24 mouse cellular contexts compared by ENCODE assay signal in the genomic region with DNA sequence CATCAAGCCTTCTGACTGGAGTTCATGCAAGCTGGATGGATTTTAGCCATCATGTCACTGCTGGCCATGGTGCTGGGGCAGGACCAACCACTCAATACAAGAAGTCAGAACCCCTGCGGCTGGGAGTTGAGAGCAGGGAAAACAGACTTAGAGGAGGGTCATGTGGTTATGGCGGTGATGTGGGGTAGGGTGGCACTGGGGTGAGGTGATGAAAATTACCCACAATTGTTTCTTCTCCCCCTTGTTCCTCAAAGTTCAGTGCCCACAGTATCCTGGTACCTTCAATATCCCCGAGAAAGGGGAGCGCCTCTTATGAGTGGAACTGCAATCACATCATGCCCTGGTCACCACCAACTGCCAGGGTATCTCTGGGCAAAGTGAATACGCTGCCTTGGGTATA.
DNase-seq lines count a peak whose midpoint lies in the region; ATAC-seq and TF ChIP-seq lines count a peak whose summit lies in the region.
"Had no signal": no experiment of that assay in that cellular context is flagged by ENCODE, and none has a peak within 500 bp of the region (broad histone marks: within the 10 kb centered on the region; RNA-seq: fewer than 3 reads in every experiment).

No protein-coding gene starts in this region.

- WGBS in liver, postnatal 0 days (ENCODE audit: insufficient replicate concordance): 78% methylated on average over 5 of the region's 5 CpGs
- WGBS in bone marrow, adult 2 months: 39% methylated on average over 5 of the region's 5 CpGs
- 89% methylated on average over 5 of the region's 5 CpGs for WGBS in olfactory bulb, adult 2 months

- H3K4me1 ChIP-seq in liver, postnatal 0 days (ENCODE audit: insufficient read depth): peaks cover 7% of the 10 kb centered on the region
- H3K4me1 ChIP-seq in bone marrow, adult 2 months (ENCODE audit: control insufficient read depth, insufficient read depth, low read length): peaks cover 18% of the 10 kb centered on the region; the same call in 1 of the 2 replicates
- peaks cover 56% of the 10 kb centered on the region for H3K4me1 ChIP-seq in olfactory bulb, adult 2 months (ENCODE audit: control insufficient read depth, insufficient read depth, low read length)

- no peak for ATAC-seq in liver, postnatal 0 days
- peak; percentile 64 for ATAC-seq in granulocyte monocyte progenitor cell, adult 5-6 weeks (replicated peaks; ENCODE audit: poor library complexity, severe bottlenecking)
- ATAC-seq: CD4-positive, CD25-positive, alpha-beta regulatory T cell, adult 4 months had no signal

- H3K36me3 ChIP-seq in liver, postnatal 0 days (replicated peaks; ENCODE audit: insufficient read depth, low read length): no peaks in the 10 kb centered on the region
- H3K36me3 ChIP-seq: embryonic facial prominence, embryonic 10.5 days; embryonic facial prominence, embryonic 13.5 days; forebrain, embryonic 12.5 days; forebrain, embryonic 15.5 days; heart, embryonic 10.5 days; heart, embryonic 13.5 days; hindbrain, embryonic 12.5 days; hindbrain, embryonic 15.5 days had no signal

- no peak overlapping the region for H3K9ac ChIP-seq in liver, postnatal 0 days (replicated peaks)
- H3K9ac ChIP-seq: embryonic facial prominence, embryonic 13.5 days; forebrain, embryonic 12.5 days; forebrain, embryonic 15.5 days; heart, embryonic 13.5 days; hindbrain, embryonic 12.5 days; hindbrain, embryonic 15.5 days had no signal

- H3K4me2 ChIP-seq in liver, postnatal 0 days (ENCODE audit: low read depth, low read length): no peak overlapping the region
- H3K4me2 ChIP-seq: embryonic facial prominence, embryonic 13.5 days; forebrain, embryonic 12.5 days; forebrain, embryonic 15.5 days; heart, embryonic 13.5 days; hindbrain, embryonic 12.5 days; hindbrain, embryonic 15.5 days had no signal

- H3K27me3 ChIP-seq in liver, postnatal 0 days (ENCODE audit: insufficient read depth, low read length): no peaks in the 10 kb centered on the region
- H3K27me3 ChIP-seq: embryonic facial prominence, embryonic 13.5 days; forebrain, embryonic 12.5 days; forebrain, embryonic 15.5 days; heart, embryonic 13.5 days; hindbrain, embryonic 12.5 days; hindbrain, embryonic 15.5 days had no signal

- no peak overlapping the region for H3K4me3 ChIP-seq in liver, postnatal 0 days (ENCODE audit: low read depth, low read length)
- H3K4me3 ChIP-seq in bone marrow, adult 2 months (replicated peaks; ENCODE audit: control insufficient read depth, low read depth, low read length): no peak overlapping the region
- no peak overlapping the region for H3K4me3 ChIP-seq in olfactory bulb, adult 2 months (ENCODE audit: insufficient read depth, low read depth, low read length)
- H3K4me3 ChIP-seq: embryonic facial prominence, embryonic 10.5 days; embryonic facial prominence, embryonic 13.5 days; erythroblast, embryonic 14.5 days; forebrain, embryonic 12.5 days; forebrain, embryonic 15.5 days; heart, adult 2 months; heart, embryonic 10.5 days; heart, embryonic 13.5 days; hindbrain, embryonic 12.5 days; hindbrain, embryonic 15.5 days had no signal

- TF ChIP-seq POLR2A in bone marrow, adult 2 months (IDR thresholded peaks at IDR 0.05; ENCODE audit: borderline replicate concordance, control insufficient read depth, low read depth, low read length): no peak
- TF ChIP-seq POLR2A in olfactory bulb, adult 2 months (IDR thresholded peaks at IDR 0.05; ENCODE audit: insufficient read depth, low read depth, low read length): no peak

- no peaks in the 10 kb centered on the region for H3K9me3 ChIP-seq in liver, postnatal 0 days (ENCODE audit: low read length)
- H3K9me3 ChIP-seq: embryonic facial prominence, embryonic 10.5 days; embryonic facial prominence, embryonic 13.5 days; forebrain, embryonic 12.5 days; forebrain, embryonic 15.5 days; heart, embryonic 10.5 days; heart, embryonic 13.5 days; hindbrain, embryonic 12.5 days; hindbrain, embryonic 15.5 days had no signal

- no peak for TF ChIP-seq CTCF in liver, postnatal 0 days (IDR thresholded peaks at IDR 0.05; ENCODE audit: low read depth)
- no peak for TF ChIP-seq CTCF in bone marrow, adult 2 months (IDR thresholded peaks at IDR 0.05; ENCODE audit: control insufficient read depth, insufficient read depth, low read length)
- no peak for TF ChIP-seq CTCF in olfactory bulb, adult 2 months (IDR thresholded peaks at IDR 0.05; ENCODE audit: insufficient read depth, low read depth, low read length)

- TF ChIP-seq EP300 in liver, postnatal 0 days (IDR thresholded peaks at IDR 0.05; ENCODE audit: low read depth): no peak

- DNase-seq in liver, postnatal 0 days: no peak
- no peak for DNase-seq in liver
- no peak for DNase-seq in gastrocnemius, postnatal 25 days
- DNase-seq: adrenal gland, adult 2 months; adrenal gland, postnatal 14 days; cerebellum, adult 8-10 months; cerebellum, postnatal 10 days; cerebellum, postnatal 36 days; embryo, embryonic 11 days; gastrocnemius, postnatal 10 days; heart, adult 2 months had no signal

- 0 out of 2 replicates have a peak overlapping the region, but pooled peaks have one; percentile 12 for H3K27ac ChIP-seq in liver, postnatal 0 days (ENCODE audit: low read depth)
- peak overlapping the region; percentile 43; the same call in 1 of the 2 replicates for H3K27ac ChIP-seq in bone marrow, adult 2 months (ENCODE audit: control insufficient read depth, insufficient read depth, low read depth, low read length, poor library complexity)
- H3K27ac ChIP-seq in olfactory bulb, adult 2 months (ENCODE audit: insufficient read depth, low read depth, low read length): peak overlapping the region; percentile 23
- H3K27ac ChIP-seq: embryonic facial prominence, embryonic 10.5 days; embryonic facial prominence, embryonic 13.5 days; forebrain, embryonic 12.5 days; forebrain, embryonic 15.5 days; heart, adult 2 months; heart, embryonic 10.5 days; heart, embryonic 13.5 days; hindbrain, embryonic 12.5 days; hindbrain, embryonic 15.5 days had no signal
